Mouse (Mus musculus) testis, postnatal 10 days (tissue): ENCODE measurements around the gene Olfr1175-ps.

Experiments used
- DNase-seq: peaks from one replicate; pipeline ENCODE4 v3.0.0; 2021; ENCODE audit warnings: low spot score

The Olfr1175-ps gene

DNA sequence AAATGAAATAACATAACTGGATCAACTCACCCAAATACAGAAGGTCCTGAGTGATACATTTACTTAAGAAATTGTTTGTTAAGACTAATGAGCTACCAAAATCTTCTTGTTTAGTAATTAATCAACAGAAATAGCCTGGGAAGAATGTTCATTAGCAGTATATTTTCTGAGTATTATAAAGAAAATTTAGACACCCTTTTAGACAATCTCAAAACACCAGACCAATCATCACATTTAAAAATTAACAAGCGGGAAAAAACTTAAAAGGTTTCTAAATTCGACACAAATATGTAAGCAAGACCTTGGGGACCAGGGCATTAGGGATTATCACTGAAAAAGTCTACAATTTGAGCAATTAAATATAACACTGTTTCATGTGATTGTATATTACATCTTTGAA is at the start of gene Olfr1175-ps:
Gene Olfr1175-ps, minus strand, starts transcription at position 101 of the 400 bp plus-strand sequence.
- no peak for DNase-seq

DNA sequence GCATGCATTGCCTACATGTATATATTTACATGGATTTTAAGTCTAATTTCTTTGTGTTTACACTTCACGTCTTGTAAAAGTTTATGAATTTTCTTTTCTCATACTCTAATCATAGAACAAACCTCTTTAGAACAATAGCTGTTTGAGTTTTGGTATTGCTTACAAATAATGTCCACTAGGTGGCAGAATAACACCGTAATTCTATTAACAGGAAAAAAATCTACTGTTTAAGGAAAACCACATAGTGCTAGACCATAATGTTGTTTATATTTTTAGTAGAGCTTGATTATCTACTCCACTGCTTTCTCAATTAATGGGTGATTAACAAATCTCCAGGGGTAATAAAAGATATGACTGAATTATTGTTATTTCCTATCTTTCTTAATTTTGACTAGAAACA is 29.3 kb upstream of the Olfr1175-ps start:
- DNase-seq, result no peak

DNA sequence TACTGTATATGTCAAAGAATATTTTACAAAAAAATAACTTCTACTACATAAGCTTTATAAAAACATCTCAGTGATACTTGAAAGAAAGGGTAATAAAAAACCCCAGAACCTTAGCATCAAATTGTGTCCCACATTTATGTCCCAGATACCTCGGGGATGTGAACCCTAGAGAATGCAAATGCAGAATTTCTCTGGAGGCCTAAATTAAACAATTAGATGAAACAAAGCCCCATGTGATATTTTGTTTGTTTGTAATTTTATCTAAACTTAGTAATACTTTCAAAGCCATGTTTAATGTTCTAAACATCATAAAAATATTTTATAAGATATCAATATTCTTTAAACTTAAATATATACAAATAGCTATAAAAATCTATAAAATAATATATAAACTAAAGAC is 19.4 kb upstream of the Olfr1175-ps start, which contains the start of gene Olfr1177-ps:
Gene Olfr1177-ps, minus strand, starts transcription at position 101 of the 400 bp plus-strand sequence.
- no peak for DNase-seq

DNA sequence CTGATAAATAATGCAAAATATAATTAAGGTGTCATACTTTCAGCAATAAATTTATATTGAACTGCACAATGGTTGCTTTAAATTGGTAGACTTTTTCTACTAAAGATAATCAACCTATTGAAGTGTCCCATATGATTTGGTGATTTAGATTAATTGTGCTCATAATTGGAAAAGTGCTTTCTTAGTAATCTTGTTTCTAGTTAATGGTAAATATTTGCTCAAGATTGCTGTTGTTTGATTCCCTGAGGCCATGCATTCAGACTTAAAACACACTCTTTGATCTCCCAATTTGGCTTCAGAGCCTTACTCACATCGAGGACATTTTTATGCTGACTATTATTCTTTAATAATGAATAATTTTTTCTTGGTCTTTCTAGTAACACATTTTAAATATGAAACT is 9.4 kb upstream of the Olfr1175-ps start, which contains the start of gene Olfr1176:
Gene Olfr1176, plus strand, starts transcription at position 301 of the 400 bp plus-strand sequence.
- no peak for DNase-seq

DNA sequence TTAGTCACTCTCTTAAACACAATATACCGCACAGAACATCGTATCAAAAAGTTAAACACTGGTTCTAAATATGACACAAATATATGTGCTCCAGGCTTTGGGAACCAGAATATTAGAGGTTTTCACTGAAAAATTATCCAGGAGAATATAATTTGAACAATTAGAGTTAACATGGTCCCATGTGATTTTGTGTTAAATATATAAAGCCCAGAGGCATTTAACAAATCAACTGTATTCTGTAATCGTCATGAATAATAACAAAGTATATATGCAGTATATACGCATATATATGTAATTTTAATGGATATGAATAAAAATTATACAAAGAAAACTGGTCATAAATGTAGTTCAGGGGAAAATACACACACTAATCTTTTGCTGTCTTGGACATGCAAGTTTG is 12.0 kb downstream of the Olfr1175-ps start, which contains the start of gene Olfr1174-ps:
Gene Olfr1174-ps, minus strand, starts transcription at position 101 of the 400 bp plus-strand sequence.
- DNase-seq, result no peak

DNA sequence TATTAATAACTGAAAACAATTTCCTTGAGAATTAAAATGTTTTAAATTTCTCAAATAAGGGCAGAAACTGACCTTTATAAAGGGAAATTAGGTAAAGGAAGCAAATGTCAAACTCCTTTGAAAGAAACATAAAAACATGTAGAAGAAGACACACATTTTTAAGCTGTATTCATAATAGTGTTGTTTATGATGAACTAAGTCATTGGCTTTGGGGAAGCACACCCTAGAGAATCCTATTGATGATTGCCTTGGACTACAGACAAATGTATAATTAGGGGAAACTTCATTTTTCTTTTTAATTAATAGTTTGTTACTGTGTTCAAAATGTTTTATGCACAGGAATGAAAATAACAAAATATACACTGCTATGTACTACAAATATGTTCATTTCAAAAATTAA is 47.2 kb downstream of the Olfr1175-ps start, which contains the start of gene Olfr1173:
Gene Olfr1173, minus strand, starts transcription at position 101 of the 400 bp plus-strand sequence.
- DNase-seq, result no peak
